Mouse (Mus musculus): Measurements from ENCODE around the gene Atoh8.

Gene Atoh8

GRCm38 (mm10) chr6:72235098-72235806, at the start of gene Atoh8:
Atoh8 (minus strand) TSS chr6:72235577.
- no peak for DNase-seq (ENCODE audit: low spot score in 2 of 2)

- DNase-seq (ENCODE audit: low spot score in 2 of 2) = no peak
Observed at GRCm38 (mm10) chr6:72283914-72284313, 48.5 kb upstream of the Atoh8 start.

GRCm38 (mm10) chr6:72280410-72280998, 45.1 kb upstream of the Atoh8 start:
- no peak for DNase-seq (ENCODE audit: low spot score in 2 of 2)

GRCm38 (mm10) chr6:72279505-72279904, 44.1 kb upstream of the Atoh8 start:
- DNase-seq (ENCODE audit: low spot score in 2 of 2) = no peak

GRCm38 (mm10) chr6:72278835-72279234, 43.5 kb upstream of the Atoh8 start:
- DNase-seq (ENCODE audit: low spot score in 2 of 2) = no peak

- DNase-seq (ENCODE audit: low spot score in 2 of 2) = no peak
Observed at GRCm38 (mm10) chr6:72277508-72278166, 42.3 kb upstream of the Atoh8 start.

- DNase-seq (ENCODE audit: low spot score in 2 of 2) = no peak
Observed at GRCm38 (mm10) chr6:72276972-72277441, 41.6 kb upstream of the Atoh8 start.

GRCm38 (mm10) chr6:72276141-72276540, 40.8 kb upstream of the Atoh8 start:
- no peak for DNase-seq (ENCODE audit: low spot score in 2 of 2)

GRCm38 (mm10) chr6:72275527-72275926, 40.1 kb upstream of the Atoh8 start:
- DNase-seq (ENCODE audit: low spot score in 2 of 2) = no peak

- DNase-seq (ENCODE audit: low spot score in 2 of 2) = no peak
Observed at GRCm38 (mm10) chr6:72273153-72273552, 37.8 kb upstream of the Atoh8 start.

- DNase-seq (ENCODE audit: low spot score in 2 of 2) = no peak
Observed at GRCm38 (mm10) chr6:72272161-72272696, 36.9 kb upstream of the Atoh8 start.

GRCm38 (mm10) chr6:72270952-72271519, 35.7 kb upstream of the Atoh8 start:
- peak; percentile 30 to 55 for DNase-seq (ENCODE audit: low spot score in 2 of 2)

GRCm38 (mm10) chr6:72270258-72270657, 34.9 kb upstream of the Atoh8 start:
- no peak for DNase-seq (ENCODE audit: low spot score in 2 of 2)

GRCm38 (mm10) chr6:72268149-72268847, 32.9 kb upstream of the Atoh8 start:
- DNase-seq (ENCODE audit: low spot score in 2 of 2) = no peak

GRCm38 (mm10) chr6:72265664-72266063, 30.3 kb upstream of the Atoh8 start:
- no peak for DNase-seq (ENCODE audit: low spot score in 2 of 2)

GRCm38 (mm10) chr6:72263679-72264265, 28.4 kb upstream of the Atoh8 start:
- no peak for DNase-seq (ENCODE audit: low spot score in 2 of 2)

- no peak for DNase-seq (ENCODE audit: low spot score in 2 of 2)
Observed at GRCm38 (mm10) chr6:72261683-72262320, 26.4 kb upstream of the Atoh8 start.

- DNase-seq (ENCODE audit: low spot score in 2 of 2) = peak; percentile 65 to 79
Observed at GRCm38 (mm10) chr6:72260981-72261682, 25.8 kb upstream of the Atoh8 start.

GRCm38 (mm10) chr6:72259474-72259873, 24.1 kb upstream of the Atoh8 start:
- no peak for DNase-seq (ENCODE audit: low spot score in 2 of 2)

- DNase-seq (ENCODE audit: low spot score in 2 of 2) = no peak
Observed at GRCm38 (mm10) chr6:72255294-72255693, 19.9 kb upstream of the Atoh8 start.
